Comparison of ENCODE assay signal across 22 mouse cellular contexts in the genomic region with DNA sequence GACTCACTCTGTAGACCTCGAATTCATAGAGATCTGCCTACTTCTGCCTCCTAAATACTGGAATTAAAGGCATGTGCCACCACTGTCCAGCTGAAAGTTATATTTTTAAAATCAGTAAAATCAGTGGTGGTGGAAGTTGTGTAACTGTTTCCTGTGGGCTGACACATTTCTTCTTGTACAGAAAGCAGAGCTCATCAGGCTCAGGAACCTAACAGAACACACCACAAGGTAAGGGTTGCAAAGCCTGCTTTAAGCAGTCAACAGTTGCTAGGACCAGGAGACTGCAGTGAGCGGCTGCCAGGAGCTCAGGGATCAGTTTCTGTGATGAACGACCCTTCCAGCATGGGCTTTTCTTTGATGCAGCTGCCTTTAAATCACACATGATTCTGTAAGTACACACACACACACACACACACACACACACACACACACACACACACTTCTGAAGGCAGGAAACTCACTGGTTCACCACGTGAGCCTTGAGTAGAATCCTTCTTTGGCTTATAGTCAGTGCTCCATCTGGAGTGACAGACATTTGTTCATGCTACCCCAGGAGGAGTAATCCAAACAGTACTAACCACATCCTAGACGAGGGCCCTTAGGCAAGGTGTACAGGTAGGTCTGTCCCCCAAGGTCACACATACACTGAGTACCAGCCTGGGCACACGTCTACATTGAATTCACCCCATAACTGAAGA. TPM values are rescaled to one million over a fixed set of nuclear protein-coding genes. Genes with fewer than 3 reads are reported as not detected.
DNase-seq lines count a peak whose midpoint lies in the region; ATAC-seq lines count a peak whose summit lies in the region.
"Had no signal": no experiment of that assay in that cellular context is flagged by ENCODE, and none has a peak within 500 bp of the region (broad histone marks: within the 10 kb centered on the region; RNA-seq: fewer than 3 reads in every experiment).

No protein-coding gene starts in this region.

- H3K4me2 ChIP-seq in midbrain, embryonic 11.5 days: no peak overlapping the region
- H3K4me2 ChIP-seq: embryonic facial prominence, embryonic 15.5 days; hindbrain, embryonic 12.5 days; neural tube, embryonic 13.5 days had no signal

- no peaks in the 10 kb centered on the region for H3K9me3 ChIP-seq in midbrain, embryonic 11.5 days (ENCODE audit: control insufficient read depth, low read length)
- H3K9me3 ChIP-seq in midbrain, embryonic 10.5 days (replicated peaks): no peaks in the 10 kb centered on the region
- H3K9me3 ChIP-seq: embryonic facial prominence, embryonic 15.5 days; hindbrain, embryonic 12.5 days; neural tube, embryonic 13.5 days had no signal

- no peak overlapping the region for H3K27ac ChIP-seq in midbrain, embryonic 11.5 days (ENCODE audit: low read depth, low read length)
- H3K27ac ChIP-seq in midbrain, embryonic 10.5 days (replicated peaks): no peak overlapping the region
- H3K27ac ChIP-seq: embryonic facial prominence, embryonic 15.5 days; hindbrain, embryonic 12.5 days; neural tube, embryonic 13.5 days had no signal

- intact Hi-C loops in left cerebral cortex, postnatal 4 days (cut with DNase I): no loop called here

- no peak for ATAC-seq in midbrain, embryonic 11.5 days (ENCODE audit: low FRiP score)
- ATAC-seq in activated CD4-positive, CD25-positive, alpha-beta regulatory T cell, adult 4 months: peak; percentile 59
- ATAC-seq: liver, postnatal 0 days had no signal

- no peaks in the 10 kb centered on the region for H3K27me3 ChIP-seq in midbrain, embryonic 11.5 days (ENCODE audit: control insufficient read depth, insufficient read depth, low read length)
- no peaks in the 10 kb centered on the region for H3K27me3 ChIP-seq in midbrain, embryonic 10.5 days (ENCODE audit: low read depth, poor library complexity, severe bottlenecking)
- H3K27me3 ChIP-seq: embryonic facial prominence, embryonic 15.5 days; hindbrain, embryonic 12.5 days; neural tube, embryonic 13.5 days had no signal

- peak; percentile 68 for DNase-seq in midbrain, embryonic 11.5 days (ENCODE audit: low spot score, missing footprints)
- no peak for DNase-seq in midbrain, embryonic 10.5 days (ENCODE audit: low spot score)
- peak; percentile 34 for DNase-seq in induced T-regulatory cell, adult 2 months (ENCODE audit: low read depth)
- DNase-seq in thymus, postnatal 36 days: peak; percentile 19 to 25
- DNase-seq in yolk sac, embryonic 10.5 days (ENCODE audit: low spot score): no peak
- no peak for DNase-seq in frontal cortex, postnatal 25 days (ENCODE audit: low spot score in 2 of 2)
- DNase-seq in left cerebral cortex, postnatal 4 days: no peak
- DNase-seq: adrenal gland, postnatal 36 days; cerebellum, adult 9-10 months; embryo, embryonic 11 days; gastrocnemius, postnatal 10 days; kidney, adult 11 months; kidney, postnatal 25 days; liver; liver, postnatal 0 days; lung, postnatal 14 days; retina, postnatal 1 day had no signal

- no peak overlapping the region for H3K9ac ChIP-seq in midbrain, embryonic 11.5 days (ENCODE audit: low read length)
- H3K9ac ChIP-seq: embryonic facial prominence, embryonic 15.5 days; hindbrain, embryonic 12.5 days; liver, postnatal 0 days; neural tube, embryonic 13.5 days had no signal

- WGBS in midbrain, embryonic 11.5 days: 80% methylated on average over 6 of the region's 6 CpGs
- 79% methylated on average over 6 of the region's 6 CpGs for WGBS in midbrain, embryonic 10.5 days

- H3K4me1 ChIP-seq in midbrain, embryonic 11.5 days (ENCODE audit: control insufficient read depth, insufficient read depth, low read length): no peaks in the 10 kb centered on the region
- no peaks in the 10 kb centered on the region for H3K4me1 ChIP-seq in midbrain, embryonic 10.5 days
- H3K4me1 ChIP-seq: hindbrain, embryonic 12.5 days; neural tube, embryonic 13.5 days had no signal

- no peaks in the 10 kb centered on the region for H3K36me3 ChIP-seq in midbrain, embryonic 11.5 days (ENCODE audit: control insufficient read depth, insufficient read depth, low read length)
- H3K36me3 ChIP-seq in midbrain, embryonic 10.5 days: no peaks in the 10 kb centered on the region
- H3K36me3 ChIP-seq: embryonic facial prominence, embryonic 15.5 days; hindbrain, embryonic 12.5 days; neural tube, embryonic 13.5 days had no signal

- no peak overlapping the region for H3K4me3 ChIP-seq in midbrain, embryonic 11.5 days (ENCODE audit: low read depth, low read length)
- H3K4me3 ChIP-seq in midbrain, embryonic 10.5 days: no peak overlapping the region
- H3K4me3 ChIP-seq: embryonic facial prominence, embryonic 15.5 days; hindbrain, embryonic 12.5 days; neural tube, embryonic 13.5 days had no signal

RNA-seq across cellular contexts. Expression of a gene that starts 40.4 kb away (rescaled TPM):
- polyA plus RNA-seq in midbrain, embryonic 11.5 days (2014; fragmentation: Nextera tagmentation; extraction: Ambion mirVana): 0.32 and 0.52 TPM in 2 replicates
- 0.37 and 0.48 TPM in 2 replicates for polyA plus RNA-seq in midbrain, embryonic 10.5 days (2016; fragmentation: Nextera tagmentation; extraction: Ambion mirVana)
- polyA plus RNA-seq in activated CD4-positive, CD25-positive, alpha-beta regulatory T cell, adult 4 months (2017; shearing (Covaris generic)): under 1 TPM in 1 of 2 experiments, not detected in 1; 0.24 TPM
- 1 to 10 TPM; 1.2 to 1.5 TPM for total RNA-seq in left cerebral cortex, postnatal 4 days (2021)
- total RNA-seq: megakaryocyte-erythroid progenitor cell, adult 5-6 weeks had no signal

Comparison
In these comparisons a context has a peak if more than half of its experiments do, and no peak if none do; other contexts are left out.
1. DNase-seq: peak in midbrain, embryonic 11.5 days (single experiment), induced T-regulatory cell, adult 2 months (single experiment) and thymus, postnatal 36 days (2 of 2); none in midbrain, embryonic 10.5 days (single experiment), yolk sac, embryonic 10.5 days (single experiment), frontal cortex, postnatal 25 days (0 of 2) and left cerebral cortex, postnatal 4 days (single experiment).